Mouse (Mus musculus): ENCODE measurements at regions not wholly inside any gene's neighbourhood (a gene's known extent, or its start where the extent isn't known, plus 50 kb on each side); places are given as distances from the start of the nearest gene placed in this dataset.

DNA sequence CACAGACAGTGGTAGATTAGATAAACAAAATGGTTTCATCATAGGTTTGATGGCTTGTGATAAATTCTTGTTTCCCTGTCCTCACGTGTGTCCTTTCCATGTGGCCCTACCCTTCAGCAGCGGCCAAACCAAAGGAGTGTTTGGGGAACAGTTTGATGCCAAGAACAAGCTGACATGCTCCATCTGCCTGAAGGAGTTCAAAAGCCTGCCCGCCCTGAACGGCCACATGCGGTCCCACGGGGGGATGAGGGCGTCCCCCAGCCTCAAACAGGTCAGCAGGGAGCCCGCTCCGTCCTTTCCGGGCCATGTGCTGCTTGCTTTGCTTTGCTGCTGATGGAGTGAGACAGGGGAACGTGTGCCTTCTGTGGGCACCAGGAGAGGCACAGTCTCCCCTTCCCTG lies 51.0 kb upstream of the Mrps10 start:
- no peak for DNase-seq (ENCODE audit: low spot score)

- DNase-seq (ENCODE audit: low spot score), result no peak
Measured at GRCm38 (mm10) chr17:47313162-47313561, 55.5 kb upstream of the Mrps10 start.

DNA sequence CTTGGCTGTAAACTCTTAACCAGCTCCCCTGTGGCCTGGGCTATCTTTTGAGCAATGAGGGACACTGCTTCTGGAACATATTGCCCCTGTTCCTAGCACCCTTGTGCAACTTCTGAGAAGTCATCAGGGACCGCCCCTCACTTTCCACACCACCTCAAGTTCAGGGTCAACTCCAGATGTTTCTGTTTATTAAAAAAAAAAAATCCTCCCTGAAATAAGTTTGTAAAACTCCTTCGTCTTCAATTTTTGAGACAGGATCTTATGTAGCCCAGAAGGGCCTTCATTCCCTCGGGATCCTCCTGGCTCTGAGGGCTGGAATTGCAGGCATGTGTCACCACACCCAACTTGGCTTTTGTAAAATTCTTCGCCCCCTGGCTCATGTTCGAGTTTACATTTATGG lies 57.4 kb upstream of the Mrps10 start:
- DNase-seq (ENCODE audit: low spot score), result no peak

DNA sequence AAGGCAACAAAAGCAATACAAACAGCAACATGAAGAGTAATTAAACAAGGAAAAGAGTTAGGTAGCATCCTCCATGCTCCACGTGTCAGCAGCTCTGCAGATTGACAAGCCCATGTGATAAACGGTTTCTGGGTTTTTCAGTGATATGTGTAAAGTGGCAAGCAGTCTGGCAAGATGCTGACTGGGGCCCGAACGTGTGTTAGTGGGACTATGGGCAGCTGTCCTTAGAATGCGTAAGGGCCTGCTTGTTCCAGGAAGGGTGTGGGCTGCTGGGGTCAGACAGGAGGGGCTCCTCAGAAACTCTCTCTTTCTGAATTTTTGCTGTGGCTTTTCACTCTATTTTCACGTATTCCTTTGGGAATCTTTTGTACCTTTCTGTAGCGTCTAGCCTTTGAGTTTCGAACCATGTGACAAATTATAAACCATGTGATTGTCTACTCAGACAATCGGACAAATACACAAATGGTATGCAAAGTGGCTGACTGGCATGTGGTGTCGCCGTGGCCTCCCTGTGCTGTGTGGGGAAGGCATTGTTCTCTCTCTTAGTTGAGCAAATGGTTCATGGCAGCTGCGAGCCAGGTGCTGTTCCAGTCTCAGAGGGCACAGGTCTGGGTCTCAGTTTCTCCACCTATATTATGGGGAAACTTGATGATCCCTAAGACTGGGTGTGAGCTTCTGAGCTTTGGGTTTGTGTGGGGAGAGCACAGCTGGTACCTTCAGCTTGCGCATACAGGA lies 62.5 kb upstream of the Mrps10 start:
- DNase-seq (ENCODE audit: low spot score), result no peak

DNA sequence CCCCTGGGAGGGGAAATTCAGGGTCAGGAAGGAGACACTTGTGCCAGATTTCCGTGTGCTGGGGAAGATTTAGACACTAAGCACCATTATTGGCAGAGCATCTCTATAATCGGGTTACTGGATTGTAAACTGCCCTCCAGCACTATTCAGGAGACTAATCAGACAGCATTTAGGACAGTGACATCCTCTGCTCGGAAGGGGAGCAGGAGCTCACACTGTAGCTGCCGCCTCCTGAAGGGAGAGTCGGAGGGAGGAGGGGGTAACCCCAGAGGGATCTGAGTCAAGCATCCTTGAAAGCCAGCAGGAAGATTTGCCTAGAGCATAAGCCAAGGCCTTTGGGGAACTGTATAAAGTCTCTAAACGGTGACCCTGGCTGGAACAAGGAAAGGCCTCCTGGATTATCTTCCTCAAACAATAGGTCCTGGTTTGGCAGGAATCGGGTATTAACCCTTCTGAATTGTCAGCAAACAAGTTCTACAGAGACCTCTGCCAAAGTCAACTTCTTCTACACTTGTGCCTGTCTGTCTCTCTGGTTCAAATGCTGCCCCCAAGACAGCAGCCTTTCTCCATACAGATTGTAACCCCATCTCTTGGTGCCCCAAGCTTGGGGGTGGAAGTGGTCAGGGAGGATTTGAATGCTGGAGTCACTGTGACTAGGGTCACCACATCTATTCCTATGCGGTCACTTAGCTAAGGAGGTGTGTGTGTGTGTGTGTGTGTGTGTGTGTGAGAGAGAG lies 64.1 kb upstream of the Mrps10 start:
- no peak for DNase-seq (ENCODE audit: low spot score)

- no peak for DNase-seq (ENCODE audit: low spot score)
Measured at GRCm38 (mm10) chr17:47303600-47303999, 65.1 kb upstream of the Mrps10 start.

DNA sequence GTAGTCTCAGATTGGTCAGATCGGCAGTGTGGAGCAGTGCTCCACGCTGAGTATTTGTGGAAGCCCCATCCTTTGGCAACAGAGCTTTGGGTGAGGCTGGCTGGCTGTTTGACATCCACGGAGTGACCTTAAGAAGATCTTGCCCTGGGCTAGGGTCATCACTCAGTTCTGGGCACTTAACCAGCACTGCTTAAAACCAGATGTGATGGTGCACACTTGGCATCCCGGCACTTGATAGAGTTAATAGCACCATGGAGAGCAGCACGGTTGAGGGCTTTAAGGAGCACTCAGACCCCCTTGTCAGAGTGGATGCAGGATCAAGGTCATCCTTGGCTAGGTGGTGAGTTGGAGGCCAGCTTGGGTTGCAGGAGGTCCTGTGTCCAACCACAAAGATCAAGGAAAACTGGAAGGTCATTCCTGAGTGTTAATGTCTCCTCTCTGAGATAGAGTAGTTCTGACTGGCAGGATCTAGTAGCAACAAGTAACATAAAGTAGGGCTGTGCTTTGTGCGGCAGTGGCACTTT lies 70.2 kb upstream of the Mrps10 start:
- no peak for DNase-seq (ENCODE audit: low spot score)

- no peak for DNase-seq (ENCODE audit: low spot score)
Measured at GRCm38 (mm10) chr17:47297965-47298364, 70.7 kb upstream of the Mrps10 start.

GRCm38 (mm10) chr17:47296709-47297450 lies 71.8 kb upstream of the Mrps10 start:
- DNase-seq (ENCODE audit: low spot score), result no peak

- DNase-seq (ENCODE audit: low spot score), result no peak
Measured at GRCm38 (mm10) chr17:47295315-47296011, 73.2 kb upstream of the Mrps10 start.

DNA sequence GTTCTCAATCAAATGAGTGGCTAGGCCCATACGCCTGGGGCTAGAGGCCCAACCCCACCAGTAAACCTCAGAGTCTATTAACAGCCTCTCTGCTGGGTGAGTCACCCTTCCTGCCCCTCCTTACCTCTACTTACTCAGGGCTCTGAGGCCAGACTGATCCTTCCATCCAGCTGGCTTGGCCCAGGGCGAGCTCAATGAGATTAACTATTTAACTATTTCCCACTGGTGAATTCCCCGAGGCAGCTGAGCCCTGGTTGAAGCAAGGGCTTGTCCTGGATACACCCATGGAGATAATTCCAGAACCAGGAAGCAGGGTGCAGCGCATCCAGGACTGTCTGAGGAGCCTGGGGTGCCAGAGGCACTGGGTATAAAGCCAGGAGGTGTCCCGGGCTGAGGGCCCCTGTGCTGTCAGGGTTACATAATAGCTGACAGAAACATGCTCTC lies 74.6 kb upstream of the Mrps10 start:
- no peak for DNase-seq (ENCODE audit: low spot score)

DNA sequence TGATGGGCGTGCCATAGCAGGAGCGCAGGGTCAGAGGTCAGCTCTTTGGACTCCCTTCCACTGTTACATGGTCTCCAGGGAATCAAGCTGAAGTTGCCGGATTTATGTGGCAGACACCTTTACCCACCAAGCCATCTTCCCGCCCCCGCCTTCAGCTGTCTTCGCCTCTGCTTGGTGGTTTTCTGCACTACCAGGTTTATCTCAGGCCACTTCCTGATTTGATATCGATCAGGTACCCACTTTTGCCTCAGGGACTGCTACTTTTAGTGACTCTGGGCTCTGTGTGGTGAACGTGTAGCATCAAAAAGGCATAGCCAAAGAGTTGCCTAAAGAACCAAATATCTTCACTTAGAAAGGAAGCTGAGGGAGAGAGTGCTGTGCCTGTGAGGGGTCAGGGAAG lies 75.5 kb upstream of the Mrps10 start:
- DNase-seq (ENCODE audit: low spot score), result no peak

GRCm38 (mm10) chr17:47291558-47291957 lies 77.1 kb upstream of the Mrps10 start:
- DNase-seq (ENCODE audit: low spot score), result no peak

DNA sequence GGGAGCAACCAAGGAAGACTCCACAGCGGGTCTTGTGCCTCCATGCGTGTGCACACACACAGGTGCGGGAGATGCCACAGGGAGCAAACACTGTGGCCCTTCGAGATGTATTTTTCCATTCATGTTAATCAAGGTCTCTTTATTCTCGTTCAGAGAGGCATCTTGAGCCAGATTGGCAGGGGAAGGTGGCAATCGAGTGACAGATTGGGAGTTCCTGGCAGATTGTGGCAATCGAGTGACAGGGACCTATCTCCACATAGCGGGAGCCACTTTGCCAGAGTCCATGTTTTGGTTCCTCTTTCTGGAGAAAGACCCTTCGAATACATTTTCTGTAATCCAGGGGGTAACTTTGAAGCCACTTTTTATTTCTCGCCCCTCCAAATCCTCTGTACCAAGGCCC lies 83.1 kb upstream of the Mrps10 start:
- DNase-seq (ENCODE audit: low spot score), result no peak

- DNase-seq (ENCODE audit: low spot score), result no peak
Measured at GRCm38 (mm10) chr17:47284236-47284635, 84.5 kb upstream of the Mrps10 start.

DNA sequence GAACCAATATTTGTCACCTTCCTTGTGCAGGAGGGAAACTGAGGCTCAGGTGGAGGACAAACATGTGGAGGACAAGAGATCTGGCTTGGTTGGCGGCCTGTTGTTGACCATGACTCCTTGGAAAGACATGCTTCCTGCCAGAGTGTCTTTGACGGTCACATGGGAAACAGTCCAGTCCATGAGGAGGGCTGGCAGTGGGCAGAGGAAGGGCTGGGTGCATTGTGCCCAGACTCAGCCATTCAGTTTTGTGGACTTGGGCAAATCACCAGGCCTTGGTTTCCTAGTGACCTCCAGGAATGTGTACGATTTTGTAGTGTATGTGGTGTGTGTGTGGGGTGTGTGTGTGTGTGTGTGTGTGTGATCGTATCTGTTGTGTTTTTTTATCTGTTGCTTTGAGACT lies 85.5 kb upstream of the Mrps10 start:
- no peak for DNase-seq (ENCODE audit: low spot score)

DNA sequence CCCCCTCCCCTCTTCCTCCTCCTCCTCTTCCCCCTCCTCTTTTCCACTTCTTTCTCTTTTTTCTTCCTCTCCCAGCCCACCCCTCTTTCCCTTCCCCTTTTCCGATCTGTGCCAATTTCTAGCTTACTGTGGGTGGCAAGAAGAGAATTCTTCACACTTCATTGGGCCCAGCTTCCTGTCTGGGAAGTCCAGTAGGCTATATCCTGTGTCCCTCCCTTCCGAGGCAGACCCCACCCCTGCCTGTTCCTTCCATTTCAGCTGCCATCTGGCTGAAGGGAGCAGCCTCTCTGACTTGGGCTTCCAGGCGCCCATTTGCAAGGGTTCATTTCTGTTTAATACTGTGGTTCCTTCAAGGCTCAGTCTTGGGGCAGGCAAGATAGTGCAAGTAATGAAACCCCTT lies 86.2 kb upstream of the Mrps10 start:
- no peak for DNase-seq (ENCODE audit: low spot score)

DNA sequence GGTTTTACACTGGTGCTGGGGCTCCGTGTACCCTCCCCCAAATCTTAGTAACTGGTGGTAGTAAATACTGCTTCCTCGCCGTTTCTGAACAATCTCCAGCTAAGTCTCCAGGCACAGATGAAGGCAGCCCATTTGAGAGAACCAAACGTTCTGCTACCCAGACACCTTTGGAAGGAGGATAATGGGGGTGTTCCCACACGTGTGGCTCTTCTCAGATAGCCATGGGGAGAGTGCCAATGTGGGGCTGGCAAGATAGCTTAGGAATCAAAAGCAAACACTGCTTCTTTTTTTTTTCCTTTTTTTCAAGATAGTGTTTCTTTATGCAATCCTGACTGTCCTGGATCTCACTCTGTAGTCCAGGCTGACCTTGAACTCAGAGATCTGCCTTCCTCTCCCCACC lies 90.8 kb upstream of the Mrps10 start:
- DNase-seq (ENCODE audit: low spot score), result no peak

GRCm38 (mm10) chr17:47276639-47277038 lies 92.0 kb upstream of the Mrps10 start:
- no peak for DNase-seq (ENCODE audit: low spot score)

DNA sequence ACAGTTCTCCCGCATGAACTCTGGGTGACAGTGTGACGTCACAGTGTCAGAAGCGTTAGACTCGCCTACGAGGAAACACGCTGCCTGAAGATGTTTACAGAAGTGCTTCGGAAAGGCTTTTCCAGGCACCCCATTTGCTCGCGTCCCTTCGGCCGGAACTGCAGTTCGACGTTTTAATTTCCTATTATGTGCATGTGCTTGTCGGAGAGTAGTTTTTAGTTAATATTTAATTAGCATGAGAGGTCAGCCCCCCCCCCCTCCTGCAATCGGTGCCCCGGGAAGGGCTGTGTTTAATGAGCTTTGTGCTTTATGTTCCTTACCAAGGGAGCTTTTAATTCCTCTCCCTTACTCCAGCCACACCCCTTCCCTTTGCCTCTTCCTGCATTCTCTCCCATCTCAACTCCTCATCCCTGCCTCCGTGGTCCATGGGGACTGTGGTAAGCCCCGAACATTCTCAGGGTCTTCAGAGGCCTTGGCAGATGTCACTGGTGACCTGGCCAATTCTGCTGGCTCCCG lies 92.8 kb upstream of the Mrps10 start:
- no peak for DNase-seq (ENCODE audit: low spot score)

GRCm38 (mm10) chr17:47273309-47273708 lies 95.4 kb upstream of the Mrps10 start:
- DNase-seq (ENCODE audit: low spot score), result no peak
